Mouse (Mus musculus) ES-E14 (cell line): ENCODE measurements around the gene Arhgap17. TPM values are rescaled to one million over a fixed set of nuclear protein-coding genes. Genes with fewer than 3 reads are reported as not detected.
A peak's percentile ranks its signal among the peaks of the same experiment; 100 is the strongest.

Experiments used
- DNase-seq: peaks from one replicate; pipeline ENCODE4 v3.0.0-alpha.2; 2013; ENCODE audit warnings: low read depth, low spot score
- H3K27ac ChIP-seq: 2 replicates; pipeline ENCODE4 v1.5.1; 2012; ENCODE audit warnings: low read depth, mild to moderate bottlenecking, low read length, moderate library complexity, mixed read lengths; ENCODE audit not compliant: poor library complexity, insufficient read depth, severe bottlenecking
- H3K36me3 ChIP-seq: 2 replicates; pipeline ENCODE4 v1.6.1; 2012; ENCODE audit warnings: mild to moderate bottlenecking, low read length, moderate library complexity, mixed read lengths; ENCODE audit not compliant: control insufficient read depth, poor library complexity, insufficient read depth, severe bottlenecking
- H3K4me1 ChIP-seq, 2 experiments: fragments of 150-350 bp in 1 of 2; sonication (generic) in 1 of 2; 2 replicates each; pipeline ENCODE4 v1.6.1; 2012; ENCODE audit warnings: low read length in 2 of 2, mild to moderate bottlenecking in 1 of 2, mixed read lengths in 1 of 2; ENCODE audit not compliant: control insufficient read depth in 2 of 2, insufficient read depth in 2 of 2, poor library complexity in 1 of 2
- H3K4me3 ChIP-seq, 2 experiments: fragments of 150-350 bp in 1 of 2; sonication (generic) in 1 of 2; 2 replicates each; pipeline ENCODE4 v1.5.1; 2012; ENCODE audit warnings: low read length in 2 of 2, low read depth in 1 of 2, mild to moderate bottlenecking in 1 of 2, mixed read lengths in 1 of 2; ENCODE audit not compliant: insufficient read depth in 1 of 2, poor library complexity in 1 of 2, severe bottlenecking in 1 of 2
- H3K9ac ChIP-seq: 2 replicates; pipeline ENCODE4 v1.6.1; 2012; ENCODE audit warnings: low read depth, mild to moderate bottlenecking, low read length, mixed read lengths; ENCODE audit not compliant: poor library complexity, insufficient read depth, severe bottlenecking
- H3K9me3 ChIP-seq: fragments of 150-350 bp; sonication (generic); 2 replicates; pipeline ENCODE4 v1.6.1; 2012; ENCODE audit warnings: low read depth, mild to moderate bottlenecking, low read length; ENCODE audit not compliant: control insufficient read depth, insufficient read depth
- CHD2 ChIP-seq: IDR thresholded peaks from 2 replicates; pipeline ENCODE4 v1.6.1; 2014; ENCODE audit warnings: mild to moderate bottlenecking, low read depth, low read length, inconsistent platforms
- HCFC1 ChIP-seq: IDR thresholded peaks from 2 replicates; pipeline ENCODE4 v1.6.1; 2012; ENCODE audit warnings: low read length, inconsistent platforms, borderline replicate concordance; ENCODE audit not compliant: insufficient read depth
- MAFK ChIP-seq: IDR thresholded peaks from 2 replicates; pipeline ENCODE4 v1.6.1; 2014; ENCODE audit warnings: mild to moderate bottlenecking, low read depth, low read length, inconsistent platforms; ENCODE audit not compliant: insufficient read depth
- ZC3H11A ChIP-seq: IDR thresholded peaks from 2 replicates; pipeline ENCODE4 v1.6.1; 2012; ENCODE audit warnings: low read depth, mild to moderate bottlenecking, inconsistent platforms, low read length, borderline replicate concordance
- ZNF384 ChIP-seq: IDR thresholded peaks from 2 replicates; pipeline ENCODE4 v1.6.1; 2012; ENCODE audit warnings: low read depth, low read length, inconsistent platforms
- in situ Hi-C, 2 experiments: fragments of 600-800 bp; cut with MboI; formaldehyde crosslinking; loops; one replicate each; pipeline ENCODE4 v1.15.1; 2025; ENCODE audit warnings: low sequenced_read_pairs in 2 of 2, inconsistent platforms in 1 of 2; ENCODE audit not compliant: unreplicated experiment in 2 of 2
- total RNA-seq: library from RNA; depleted of rRNA; stranded (reverse); fragments of 300-350 nt; gene quantifications from 2 replicates; pipeline ENCODE4 v1.2.3, GENCODE M21; 2012

Arhgap17 gene
- total RNA-seq, 1 experiment: 9.5 TPM

GRCm38 (mm10) chr7:123401121-123401520, 31.4 kb upstream of the Arhgap17 start:
- Histone ChIP-seq H3K27ac (no peak overlapping the region), H3K4me1 (peaks cover 0 to 10% of the 10 kb centered on the region in 2 experiments; a peak in 2 of 4 replicates), H3K36me3 (peaks cover 12% of the 10 kb centered on the region), H3K4me3 (no peak overlapping the region), H3K9me3 (no peaks in the 10 kb centered on the region), H3K9ac (no peak overlapping the region)
- in situ Hi-C loops: no loop called here
- no peak for TF ChIP-seq CHD2
- no peak for TF ChIP-seq ZNF384
- TF ChIP-seq ZC3H11A: no peak
- no peak for TF ChIP-seq HCFC1
- TF ChIP-seq MAFK: no peak
- no peak for DNase-seq

- Histone ChIP-seq H3K9me3 (no peaks in the 10 kb centered on the region), H3K27ac (no peak overlapping the region), H3K4me3 (no peak overlapping the region), H3K9ac (no peak overlapping the region), H3K36me3 (peaks cover 6% of the 10 kb centered on the region), H3K4me1 (peaks cover 0 to 12% of the 10 kb centered on the region in 2 experiments; a peak in 2 of 4 replicates)
- in situ Hi-C loops: no loop called here
- DNase-seq: no peak
- no peak for TF ChIP-seq MAFK
- TF ChIP-seq HCFC1: no peak
- no peak for TF ChIP-seq CHD2
- no peak for TF ChIP-seq ZC3H11A
- no peak for TF ChIP-seq ZNF384
Observed at GRCm38 (mm10) chr7:123399286-123399685, 29.6 kb upstream of the Arhgap17 start.

- TF ChIP-seq MAFK (no peak), HCFC1 (no peak), CHD2 (no peak), ZC3H11A (peak; percentile 27; the same call in 1 of the 2 replicates), ZNF384 (no peak)
- Histone ChIP-seq H3K27ac (no peak overlapping the region), H3K4me3 (no peak overlapping the region), H3K4me1 (peaks cover 0 to 12% of the 10 kb centered on the region in 2 experiments; a peak in 2 of 4 replicates), H3K36me3 (peaks cover 3% of the 10 kb centered on the region), H3K9me3 (no peaks in the 10 kb centered on the region), H3K9ac (no peak overlapping the region)
- in situ Hi-C loops: no loop called here
- peak; percentile 63 for DNase-seq
Observed at GRCm38 (mm10) chr7:123398828-123399227, 29.1 kb upstream of the Arhgap17 start.

GRCm38 (mm10) chr7:123397931-123398330, 28.2 kb upstream of the Arhgap17 start:
- Histone ChIP-seq H3K4me1 (peaks cover 0 to 12% of the 10 kb centered on the region in 2 experiments; a peak in 2 of 4 replicates), H3K9ac (no peak overlapping the region), H3K9me3 (no peaks in the 10 kb centered on the region), H3K27ac (no peak overlapping the region), H3K36me3 (peaks cover 3% of the 10 kb centered on the region), H3K4me3 (no peak overlapping the region)
- in situ Hi-C loops: no loop called here
- DNase-seq: no peak
- TF ChIP-seq ZC3H11A (no peak), CHD2 (no peak), HCFC1 (no peak), MAFK (no peak), ZNF384 (no peak)

- no peak for DNase-seq
- H3K4me1 ChIP-seq: peaks cover 0 to 12% of the 10 kb centered on the region in 2 experiments; a peak in 2 of 4 replicates
- H3K4me3 ChIP-seq: no peak overlapping the region
- H3K9ac ChIP-seq: no peak overlapping the region
- in situ Hi-C loops: no loop called here
- H3K27ac ChIP-seq: no peak overlapping the region
- no peaks in the 10 kb centered on the region; the same call in 1 of the 2 replicates for H3K36me3 ChIP-seq
- TF ChIP-seq MAFK (no peak), HCFC1 (no peak), ZC3H11A (no peak), CHD2 (no peak), ZNF384 (no peak)
- H3K9me3 ChIP-seq: no peaks in the 10 kb centered on the region
Observed at GRCm38 (mm10) chr7:123397369-123397768, 27.7 kb upstream of the Arhgap17 start.
